Mouse (Mus musculus) heart, postnatal 0 days (tissue): Measurements from ENCODE around the gene Larp1. TPM values are rescaled to one million over a fixed set of nuclear protein-coding genes. Genes with fewer than 3 reads are reported as not detected.

Experiments
- ATAC-seq: fragments of 200-750 bp; cut with Nextera tagmentation; 2 replicates; pipeline ENCODE4 v1.8.0; 2017; ENCODE audit warnings: low read depth, moderate number of reproducible peaks, moderate library complexity; ENCODE audit not compliant: insufficient read depth
- DNase-seq: peaks from one replicate; pipeline ENCODE4 v3.0.0-alpha.2; 2016; ENCODE audit warnings: low spot score
- H3K27ac ChIP-seq: fragments of 300-500 bp; sonication (generic); 2 replicates; pipeline ENCODE4 v1.5.1; 2014; ENCODE audit warnings: low read depth, mild to moderate bottlenecking
- H3K27me3 ChIP-seq: fragments of 300-500 bp; sonication (generic); 2 replicates; pipeline ENCODE4 v1.6.1; 2014; ENCODE audit warnings: low read length, mixed read lengths; ENCODE audit not compliant: control insufficient read depth, insufficient read depth
- H3K36me3 ChIP-seq: fragments of 300-500 bp; sonication (generic); replicated peaks from 2 replicates; pipeline ENCODE4 v1.6.1; 2014; ENCODE audit warnings: low read length, mixed read lengths; ENCODE audit not compliant: control insufficient read depth, insufficient read depth
- H3K4me1 ChIP-seq: fragments of 300-500 bp; sonication (generic); 2 replicates; pipeline ENCODE4 v1.6.1; 2014; ENCODE audit warnings: antibody characterized with exemption; ENCODE audit not compliant: control insufficient read depth, insufficient read depth
- H3K4me2 ChIP-seq: fragments of 300-500 bp; sonication (generic); 2 replicates; pipeline ENCODE4 v1.6.1; 2014; ENCODE audit warnings: low read depth, mild to moderate bottlenecking, low read length, moderate library complexity
- H3K4me3 ChIP-seq: fragments of 300-500 bp; sonication (generic); 2 replicates; pipeline ENCODE4 v1.5.1; 2014; ENCODE audit warnings: low read depth, low read length
- H3K9ac ChIP-seq: fragments of 300-500 bp; sonication (generic); replicated peaks from 2 replicates; pipeline ENCODE4 v1.6.1; 2014; ENCODE audit warnings: low read depth, low read length, mixed read lengths
- H3K9me3 ChIP-seq: fragments of 300-500 bp; sonication (generic); replicated peaks from 2 replicates; pipeline ENCODE4 v1.6.1; 2016; ENCODE audit warnings: low read length; ENCODE audit not compliant: control insufficient read depth
- CTCF ChIP-seq: IDR thresholded peaks from 2 replicates; pipeline ENCODE4 v1.5.1; 2016; ENCODE audit warnings: antibody characterized with exemption, control low read depth, low read depth
- EP300 ChIP-seq: IDR thresholded peaks from 2 replicates; pipeline ENCODE4 v1.6.1; 2016; ENCODE audit warnings: antibody characterized with exemption, low read depth
- WGBS: fragments of 180-500 bp; shearing (Covaris S2); extraction: QIAGEN DNeasy Blood & Tissue Kit; methylation state at CpG from one replicate; pipeline ENCODE4 v1.1.7; 2014; 5-methylcytosine and 5-hydroxymethylcytosine counted together
- polyA plus RNA-seq: library from polyadenylated mRNA; unstranded; fragments of >200 nt; fragmentation: Nextera tagmentation; extraction: Ambion mirVana; gene quantifications from 2 replicates; pipeline ENCODE4 v1.2.1, GENCODE M21; 2015
- total RNA-seq: library from RNA; depleted of rRNA; stranded (reverse); fragments of >200 nt; gene quantifications from 2 replicates; pipeline ENCODE4 v1.2.3, GENCODE M21; 2014; ENCODE audit warnings: low replicate concordance

Larp1 gene
- total and polyA plus RNA-seq, 2 experiments from 2014 or later: 8.3 to 18.2 TPM

DNA sequence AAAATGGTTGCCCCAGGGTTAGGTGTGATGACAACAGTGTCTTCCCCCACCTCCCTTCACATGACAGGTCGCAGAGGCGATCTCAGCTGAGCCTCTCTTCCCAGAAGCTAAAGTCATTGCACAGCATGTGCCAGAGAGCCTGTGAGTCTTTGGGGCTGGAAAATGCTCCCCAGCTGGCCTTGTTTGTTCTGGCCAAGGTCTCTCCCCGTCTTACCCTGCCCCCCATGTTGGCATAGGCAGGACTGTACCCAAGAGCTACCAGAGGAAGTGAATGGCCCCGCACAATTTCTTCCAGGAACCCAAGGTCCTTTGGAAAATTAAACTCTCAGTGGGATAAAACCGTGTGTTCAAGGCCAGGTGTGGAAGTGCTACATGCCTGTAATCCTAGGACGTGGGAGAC is 5.1 kb upstream of the Larp1 start:
- no peak for TF ChIP-seq EP300
- no peak for TF ChIP-seq CTCF
- Histone ChIP-seq H3K9me3 (no peaks in the 10 kb centered on the region), H3K27me3 (no peaks in the 10 kb centered on the region), H3K4me2 (no peak overlapping the region), H3K27ac (no peak overlapping the region), H3K4me1 (no peaks in the 10 kb centered on the region; the same call in 1 of the 2 replicates), H3K36me3 (no peaks in the 10 kb centered on the region), H3K4me3 (no peak overlapping the region), H3K9ac (no peak overlapping the region)
- ATAC-seq: no peak
- 72% methylated on average over 6 of the region's 6 CpGs for WGBS
- no peak for DNase-seq

DNA sequence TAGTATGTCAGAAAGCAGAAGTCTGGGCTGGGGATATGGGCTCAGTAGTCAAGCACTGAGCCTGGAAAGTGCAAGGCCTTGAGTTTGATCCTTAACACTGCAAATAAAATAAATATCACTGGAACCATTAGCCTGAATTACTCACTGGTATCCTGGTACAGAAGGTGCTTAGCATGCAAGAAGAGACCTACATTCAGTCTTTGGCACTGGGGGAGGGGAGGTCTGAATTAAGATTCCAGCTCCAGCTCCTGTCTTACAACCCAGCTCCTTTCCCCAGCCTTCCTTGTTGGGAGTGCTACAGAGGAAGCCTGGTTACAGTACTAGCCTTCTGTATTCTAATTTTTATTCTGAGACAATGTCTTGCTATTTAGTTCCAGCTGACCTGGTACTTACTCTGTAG is 3.8 kb upstream of the Larp1 start:
- TF ChIP-seq EP300 (no peak), CTCF (no peak)
- Histone ChIP-seq H3K27ac (no peak overlapping the region), H3K9ac (no peak overlapping the region), H3K36me3 (no peaks in the 10 kb centered on the region), H3K4me3 (no peak overlapping the region), H3K27me3 (no peaks in the 10 kb centered on the region), H3K4me1 (no peaks in the 10 kb centered on the region; the same call in 1 of the 2 replicates), H3K4me2 (no peak overlapping the region), H3K9me3 (no peaks in the 10 kb centered on the region)
- DNase-seq (no peak), ATAC-seq (no peak)

DNA sequence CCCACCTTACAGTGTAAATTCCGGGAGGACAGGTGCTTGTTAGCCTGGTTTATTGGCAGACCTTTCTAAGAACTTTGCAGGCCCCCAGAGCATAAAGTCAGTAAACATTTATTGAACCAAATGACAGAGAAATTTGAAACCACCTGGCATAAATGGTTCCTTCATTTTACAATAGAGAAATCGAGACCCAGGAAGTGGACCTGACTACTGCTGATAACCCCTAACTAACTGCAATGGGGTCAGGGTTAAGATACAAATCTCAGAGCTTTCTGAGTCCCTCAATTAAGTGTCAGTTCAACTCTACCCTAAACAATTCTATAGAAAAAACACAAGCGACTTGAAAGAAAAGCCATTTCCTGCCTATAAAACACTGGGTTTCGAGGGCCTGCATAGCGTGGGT is 851 bp upstream of the Larp1 start:
- DNase-seq (no peak), ATAC-seq (no peak)
- TF ChIP-seq CTCF (no peak), EP300 (peak; percentile 5; the same call in 1 of the 2 replicates)
- Histone ChIP-seq H3K27me3 (no peaks in the 10 kb centered on the region), H3K4me1 (peaks cover 12% of the 10 kb centered on the region), H3K27ac (peak overlapping the region; percentile 43), H3K9me3 (no peaks in the 10 kb centered on the region), H3K4me2 (peak overlapping the region; percentile 58), H3K9ac (peak overlapping the region; percentile 7; the same call in 1 of the 2 replicates), H3K36me3 (no peaks in the 10 kb centered on the region), H3K4me3 (peak overlapping the region; percentile 36)
- WGBS: 21% methylated on average over 5 of the region's 5 CpGs

DNA sequence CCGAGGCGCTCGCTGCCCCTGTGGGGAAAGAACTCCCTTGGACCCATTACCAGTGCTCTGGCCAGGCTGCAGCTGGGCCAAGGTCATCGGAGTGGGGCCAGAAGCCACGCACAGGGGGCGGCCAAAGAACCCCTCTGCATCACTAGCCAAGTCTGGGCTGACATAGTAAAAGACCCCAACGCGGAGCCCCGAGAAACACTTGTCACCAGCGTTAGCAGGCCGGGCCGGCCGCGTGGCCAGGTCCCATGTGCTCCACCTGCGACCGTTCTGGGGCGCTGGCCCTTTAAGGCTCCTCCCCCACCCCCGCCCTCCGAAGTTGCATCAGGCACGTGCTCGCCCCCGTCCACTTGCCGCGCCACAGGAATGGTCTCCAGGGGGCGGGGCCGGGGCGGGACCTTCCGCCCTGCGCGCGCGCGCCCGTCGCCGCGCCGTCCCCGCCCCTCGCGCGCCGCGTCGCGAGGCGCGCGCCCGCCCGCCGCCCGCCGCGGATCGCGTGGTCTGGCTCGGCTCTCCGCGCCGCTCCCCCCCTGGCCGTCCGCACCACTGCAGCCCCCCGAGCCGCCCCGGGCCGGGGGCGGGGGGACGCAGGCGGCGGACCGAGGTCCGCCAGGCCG is 320 bp upstream of the Larp1 start:
- under 1% methylated on average over 59 of the region's 74 CpGs for WGBS
- peak; percentile 92 for DNase-seq
- ATAC-seq: peak; percentile 91
- H3K4me3 ChIP-seq: peak overlapping the region; percentile 86
- H3K36me3 ChIP-seq: no peaks in the 10 kb centered on the region
- peak overlapping the region; percentile 92 for H3K27ac ChIP-seq
- H3K9ac ChIP-seq: peak overlapping the region; percentile 97
- no peaks in the 10 kb centered on the region for H3K27me3 ChIP-seq
- peak overlapping the region; percentile 93 for H3K4me2 ChIP-seq
- no peaks in the 10 kb centered on the region for H3K9me3 ChIP-seq
- TF ChIP-seq EP300: 0 out of 2 replicates have a peak, but pooled peaks have one; percentile 16
- no peak for TF ChIP-seq CTCF
- peaks cover 12% of the 10 kb centered on the region for H3K4me1 ChIP-seq

DNA sequence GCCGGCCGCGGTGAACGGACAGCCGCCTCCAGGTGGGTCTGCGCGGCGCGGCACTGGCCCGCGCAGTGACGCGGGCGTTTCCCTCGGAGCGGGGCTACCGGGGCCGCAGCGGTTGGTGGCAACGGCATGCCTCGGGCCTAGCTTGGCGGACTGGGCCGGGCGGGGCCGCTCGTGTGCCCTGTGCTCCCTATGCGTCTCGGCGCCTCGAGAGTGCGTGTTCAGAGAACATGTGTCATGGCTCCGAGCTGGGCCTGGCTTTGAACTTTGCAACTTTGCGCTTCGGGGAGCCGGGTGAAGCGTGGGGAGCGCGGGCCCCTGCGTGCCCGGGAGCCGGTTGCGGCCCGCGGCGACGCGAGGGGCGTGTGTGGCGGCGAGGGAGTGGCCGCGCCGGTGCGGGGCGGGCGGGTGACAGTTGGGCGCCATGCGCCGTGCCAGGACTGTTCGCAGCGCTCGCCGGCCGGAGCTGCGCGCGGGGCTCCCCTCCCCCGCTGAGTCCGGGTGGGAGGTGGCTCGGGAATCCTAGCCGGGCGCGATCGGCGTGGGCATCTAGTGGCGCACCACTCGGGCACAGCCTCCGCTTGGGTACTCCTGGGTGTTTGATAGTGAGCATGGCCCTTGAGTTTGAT is 765 bp downstream of the Larp1 start:
- H3K4me2 ChIP-seq: peak overlapping the region; percentile 93
- peak; percentile 61 for DNase-seq
- H3K9ac ChIP-seq: peak overlapping the region; percentile 97
- H3K4me3 ChIP-seq: peak overlapping the region; percentile 86
- peak overlapping the region; percentile 92 for H3K27ac ChIP-seq
- no peak for TF ChIP-seq EP300
- TF ChIP-seq CTCF: no peak
- peak; percentile 64 for ATAC-seq
- WGBS: under 1% methylated on average over 78 of the region's 78 CpGs
- no peaks in the 10 kb centered on the region for H3K27me3 ChIP-seq
- peaks cover 12% of the 10 kb centered on the region for H3K4me1 ChIP-seq
- H3K36me3 ChIP-seq: no peaks in the 10 kb centered on the region
- H3K9me3 ChIP-seq: no peaks in the 10 kb centered on the region
